Mouse (Mus musculus): ENCODE measurements around the gene Trim47. TPM values are rescaled to one million over a fixed set of nuclear protein-coding genes. Genes with fewer than 3 reads are reported as not detected.
"Not testable (repeated sequence)": the region's sequence is repeated elsewhere in the genome, so short reads cannot be mapped to it uniquely, and the experiment has no call there.

Gene Trim47
- total and polyA plus RNA-seq, 2 experiments from 2014 or later, result 9.0 to 16.8 TPM

- no peak overlapping the region for H3K4me3 ChIP-seq (ENCODE audit: low read depth, low read length)
- H3K4me2 ChIP-seq (ENCODE audit: low read depth, low read length, poor library complexity, severe bottlenecking), result no peak overlapping the region
- H3K27ac ChIP-seq (ENCODE audit: low read depth, low read length), result no peak overlapping the region
- H3K36me3 ChIP-seq (ENCODE audit: insufficient read depth, low read length), result no peaks in the 10 kb centered on the region
- WGBS, result 76% methylated on average over 14 of the region's 14 CpGs
- no peaks in the 10 kb centered on the region for H3K4me1 ChIP-seq (ENCODE audit: insufficient read depth, low read length)
- H3K9me3 ChIP-seq (ENCODE audit: low read length), result no peaks in the 10 kb centered on the region
- DNase-seq (ENCODE audit: low spot score) (no peak), ATAC-seq (ENCODE audit: low FRiP score) (no peak)
- no peaks in the 10 kb centered on the region for H3K27me3 ChIP-seq (ENCODE audit: insufficient read depth, low read length)
- no peak for TF ChIP-seq CTCF (IDR thresholded peaks at IDR 0.05)
- no peak overlapping the region for H3K9ac ChIP-seq (replicated peaks; ENCODE audit: low read length, poor library complexity, severe bottlenecking)
Measured at GRCm38 (mm10) chr11:116098711-116099460, 28.1 kb downstream of the Trim47 start.

DNA sequence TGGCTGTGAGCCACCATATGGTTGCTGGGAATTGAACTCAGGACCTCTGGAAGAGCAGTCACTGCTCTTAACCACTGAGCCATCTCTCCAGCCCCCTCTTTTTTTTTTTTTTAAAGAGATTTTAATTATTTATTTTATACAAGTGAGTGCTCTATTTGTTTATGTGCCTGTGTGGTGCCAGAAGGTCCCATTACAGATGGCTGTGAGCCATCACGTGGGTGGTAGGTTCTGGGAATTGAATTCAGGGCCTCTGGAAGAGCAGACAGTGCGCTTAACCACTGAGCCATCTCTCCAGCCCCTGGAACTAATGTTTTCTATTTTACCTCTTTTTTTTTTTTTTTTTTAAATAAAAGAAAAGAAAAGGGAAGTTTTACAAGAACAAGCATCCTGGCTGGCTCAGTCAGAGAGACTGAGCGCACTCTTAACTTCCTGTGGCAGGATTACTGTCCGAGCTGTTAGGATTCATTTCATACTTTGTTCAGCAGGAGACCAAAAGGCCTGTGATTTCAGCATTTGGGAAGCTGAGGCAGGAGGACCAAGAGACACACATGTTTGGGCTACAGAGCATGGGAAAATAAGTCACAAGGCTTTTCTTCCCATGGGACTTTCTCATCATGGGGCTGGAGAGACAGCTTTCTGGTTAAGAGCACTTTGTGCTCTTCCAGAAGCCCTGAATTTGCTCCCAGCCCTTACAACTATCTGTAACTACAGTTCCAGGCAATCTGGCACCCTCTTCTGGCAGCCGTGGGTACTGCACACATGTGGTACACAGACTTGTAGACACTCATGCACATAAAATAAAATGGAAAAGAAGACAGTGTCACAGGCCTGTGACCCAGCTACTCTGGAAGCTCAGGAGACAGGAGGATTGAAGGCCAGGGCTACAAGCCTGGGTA, 30.5 kb downstream of the Trim47 start:
- no peaks in the 10 kb centered on the region for H3K27me3 ChIP-seq (ENCODE audit: insufficient read depth, low read length)
- no peak overlapping the region for H3K9ac ChIP-seq (replicated peaks; ENCODE audit: low read length, poor library complexity, severe bottlenecking)
- H3K36me3 ChIP-seq (ENCODE audit: insufficient read depth, low read length), result no peaks in the 10 kb centered on the region
- DNase-seq (ENCODE audit: low spot score) (no peak), ATAC-seq (ENCODE audit: low FRiP score) (no peak)
- no peak overlapping the region for H3K4me2 ChIP-seq (ENCODE audit: low read depth, low read length, poor library complexity, severe bottlenecking)
- H3K27ac ChIP-seq (ENCODE audit: low read depth, low read length), result no peak overlapping the region
- no peaks in the 10 kb centered on the region for H3K4me1 ChIP-seq (ENCODE audit: insufficient read depth, low read length)
- H3K9me3 ChIP-seq (ENCODE audit: low read length), result no peaks in the 10 kb centered on the region
- WGBS, result 93% methylated on average over 5 of the region's 5 CpGs
- no peak overlapping the region for H3K4me3 ChIP-seq (ENCODE audit: low read depth, low read length)
- peak; percentile 59 for TF ChIP-seq CTCF (IDR thresholded peaks at IDR 0.05)

GRCm38 (mm10) chr11:116095573-116095972, 31.4 kb downstream of the Trim47 start:
- ATAC-seq (ENCODE audit: low FRiP score), result no peak

GRCm38 (mm10) chr11:116093771-116094565, 33.0 kb downstream of the Trim47 start:
- no peaks in the 10 kb centered on the region for H3K27me3 ChIP-seq (ENCODE audit: insufficient read depth, low read length)
- no peak for DNase-seq (ENCODE audit: low spot score)
- no peak for TF ChIP-seq CTCF (IDR thresholded peaks at IDR 0.05)
- ATAC-seq (ENCODE audit: low FRiP score), result no peak
- H3K36me3 ChIP-seq (ENCODE audit: insufficient read depth, low read length), result no peaks in the 10 kb centered on the region
- H3K4me2 ChIP-seq (ENCODE audit: low read depth, low read length, poor library complexity, severe bottlenecking), result no peak overlapping the region
- H3K4me1 ChIP-seq (ENCODE audit: insufficient read depth, low read length), result no peaks in the 10 kb centered on the region
- no peak overlapping the region for H3K27ac ChIP-seq (ENCODE audit: low read depth, low read length)
- no peaks in the 10 kb centered on the region for H3K9me3 ChIP-seq (ENCODE audit: low read length)
- no peak overlapping the region for H3K9ac ChIP-seq (replicated peaks; ENCODE audit: low read length, poor library complexity, severe bottlenecking)
- no peak overlapping the region for H3K4me3 ChIP-seq (ENCODE audit: low read depth, low read length)
- WGBS, result 67% methylated on average over 16 of the region's 16 CpGs

More at GRCm38 (mm10) chr11:116095573-116095972, 31.4 kb downstream of the Trim47 start:
- TF ChIP-seq CTCF (IDR thresholded peaks at IDR 0.05), result no peak
- no peak for DNase-seq (ENCODE audit: low spot score)
- no peak overlapping the region for H3K4me2 ChIP-seq (ENCODE audit: low read depth, low read length, poor library complexity, severe bottlenecking)
- H3K4me1 ChIP-seq (ENCODE audit: insufficient read depth, low read length), result no peaks in the 10 kb centered on the region
- no peaks in the 10 kb centered on the region for H3K9me3 ChIP-seq (ENCODE audit: low read length)
- H3K9ac ChIP-seq (replicated peaks; ENCODE audit: low read length, poor library complexity, severe bottlenecking), result no peak overlapping the region
- H3K27ac ChIP-seq (ENCODE audit: low read depth, low read length), result no peak overlapping the region
- no peaks in the 10 kb centered on the region for H3K36me3 ChIP-seq (ENCODE audit: insufficient read depth, low read length)
- no peaks in the 10 kb centered on the region for H3K27me3 ChIP-seq (ENCODE audit: insufficient read depth, low read length)
- WGBS, result 83% methylated on average over 3 of the region's 3 CpGs
- H3K4me3 ChIP-seq (ENCODE audit: low read depth, low read length), result no peak overlapping the region

GRCm38 (mm10) chr11:116092959-116093358, 34.1 kb downstream of the Trim47 start:
- H3K9ac ChIP-seq (replicated peaks; ENCODE audit: low read length, poor library complexity, severe bottlenecking); H3K9me3 ChIP-seq (ENCODE audit: low read length); H3K27ac ChIP-seq (ENCODE audit: low read depth, low read length); H3K27me3 ChIP-seq (ENCODE audit: insufficient read depth, low read length); H3K4me2 ChIP-seq (ENCODE audit: low read depth, low read length, poor library complexity, severe bottlenecking); H3K36me3 ChIP-seq (ENCODE audit: insufficient read depth, low read length); H3K4me1 ChIP-seq (ENCODE audit: insufficient read depth, low read length); ATAC-seq (ENCODE audit: low FRiP score); DNase-seq (ENCODE audit: low spot score); H3K4me3 ChIP-seq (ENCODE audit: low read depth, low read length): not testable (repeated sequence)
- WGBS, result 94% methylated on average over 6 of the region's 6 CpGs

Measured in midbrain, postnatal 0 days (tissue).